Comparison of ENCODE assay signal across 14 mouse cellular contexts in the genomic region with DNA sequence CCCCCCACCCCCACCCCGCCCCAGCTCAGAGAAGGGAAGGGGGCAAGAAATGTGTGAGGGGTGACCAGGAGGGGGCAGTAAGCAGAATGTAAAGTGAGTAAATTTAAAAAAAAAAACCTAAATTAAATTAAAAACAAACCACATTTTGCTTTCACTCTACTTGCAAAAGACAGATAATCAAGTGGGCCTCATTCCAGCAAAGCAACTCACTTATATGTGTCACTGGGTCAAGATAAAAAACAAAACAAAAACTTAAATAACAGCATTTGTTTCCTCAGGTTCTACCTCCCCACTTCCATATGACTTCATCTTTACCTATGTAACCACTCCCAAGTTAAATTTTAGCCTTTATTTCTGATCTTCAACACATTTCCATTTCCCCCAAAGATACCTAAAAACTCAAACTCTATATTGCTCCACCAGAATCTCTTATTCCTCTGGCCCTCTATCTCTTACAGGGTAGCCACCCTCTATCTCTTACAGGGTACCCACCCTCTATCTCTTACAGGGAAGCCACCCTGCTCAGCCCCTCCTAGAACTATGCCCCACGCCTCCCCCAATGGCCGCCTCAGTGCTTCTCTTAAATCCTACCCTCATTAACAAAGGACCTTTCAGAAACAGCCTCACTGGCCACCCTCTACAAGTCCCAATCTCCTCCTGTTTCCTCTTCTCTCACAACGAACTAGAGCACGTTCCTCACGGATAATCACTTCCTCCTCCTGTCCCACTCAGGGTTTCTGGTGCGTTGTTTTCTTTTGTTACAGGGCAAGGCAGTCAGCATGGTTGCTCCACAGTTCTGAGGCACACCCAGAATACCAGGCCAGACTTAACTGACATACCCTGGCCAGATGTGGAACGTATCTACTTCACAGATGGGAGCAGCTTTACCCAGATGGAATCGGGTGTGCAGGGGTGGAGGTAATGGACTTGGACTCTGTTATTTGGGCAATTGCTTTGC. TPM values are rescaled to one million over a fixed set of nuclear protein-coding genes. Genes with fewer than 3 reads are reported as not detected.
DNase-seq lines count a peak whose midpoint lies in the region; ATAC-seq and TF ChIP-seq lines count a peak whose summit lies in the region.
"Had no signal": no experiment of that assay in that cellular context is flagged by ENCODE, and none has a peak within 500 bp of the region (broad histone marks: within the 10 kb centered on the region; RNA-seq: fewer than 3 reads in every experiment).

No protein-coding gene starts in this region.

- no peak for TF ChIP-seq POLR2A in CH12.LX (IDR thresholded peaks at IDR 0.05; ENCODE audit: low read depth, low read length)

- dilution Hi-C loops in CH12.LX (cut with MboI; ENCODE audit: extremely low pct_ligation_motif_present, extremely low pct_unique_long_range_greater_than_20kb, low sequenced_read_pairs), result no loop called here

- H3K9me3 ChIP-seq in heart, embryonic 10.5 days, result no peaks in the 10 kb centered on the region
- no peaks in the 10 kb centered on the region for H3K9me3 ChIP-seq in CH12.LX (replicated peaks; ENCODE audit: low read length)
- H3K9me3 ChIP-seq in embryonic facial prominence, embryonic 11.5 days (replicated peaks; ENCODE audit: control insufficient read depth, low read length), result no peaks in the 10 kb centered on the region
- H3K9me3 ChIP-seq in forebrain, postnatal 0 days (ENCODE audit: low read length), result no peaks in the 10 kb centered on the region

- no peaks in the 10 kb centered on the region for H3K27me3 ChIP-seq in heart, embryonic 10.5 days (ENCODE audit: insufficient read depth, poor library complexity, severe bottlenecking)
- no peaks in the 10 kb centered on the region for H3K27me3 ChIP-seq in CH12.LX (replicated peaks)
- no peaks in the 10 kb centered on the region for H3K27me3 ChIP-seq in embryonic facial prominence, embryonic 11.5 days (ENCODE audit: control insufficient read depth, insufficient read depth, low read length)
- H3K27me3 ChIP-seq in forebrain, postnatal 0 days (ENCODE audit: insufficient read depth, low read length), result no peaks in the 10 kb centered on the region

- TF ChIP-seq CTCF in CH12.LX (conservative IDR thresholded peaks at IDR 0.05 in 1 of 2, IDR thresholded peaks at IDR 0.05 in 1 of 2; ENCODE audit: low read depth in 2 of 2, low read length in 2 of 2), result no peak
- no peak for TF ChIP-seq CTCF in forebrain, postnatal 0 days (IDR thresholded peaks at IDR 0.05; ENCODE audit: low read depth)

- in situ Hi-C loops in CH12.LX (cut with MboI; ENCODE audit: low pct_ligation_motif_present, low pct_unique_long_range_greater_than_20kb, low sequenced_read_pairs), result no loop called here

- H3K4me2 ChIP-seq in CH12.LX (ENCODE audit: insufficient read depth, low read depth, poor library complexity, severe bottlenecking), result no peak overlapping the region
- H3K4me2 ChIP-seq in embryonic facial prominence, embryonic 11.5 days (ENCODE audit: low read depth, low read length), result no peak overlapping the region
- no peak overlapping the region for H3K4me2 ChIP-seq in forebrain, postnatal 0 days (ENCODE audit: low read depth)

- no peak overlapping the region for H3K4me3 ChIP-seq in heart, embryonic 10.5 days
- no peak overlapping the region for H3K4me3 ChIP-seq in CH12.LX (replicated peaks in 1 of 3; ENCODE audit: low read depth in 2 of 3, low read length in 2 of 3, poor library complexity in 1 of 3)
- no peak overlapping the region for H3K4me3 ChIP-seq in embryonic facial prominence, embryonic 11.5 days (ENCODE audit: low read depth, low read length)
- no peak overlapping the region for H3K4me3 ChIP-seq in forebrain, postnatal 0 days (ENCODE audit: low read depth, low read length)
- H3K4me3 ChIP-seq: myocyte had no signal

- no peak for TF ChIP-seq RAD21 in CH12.LX (IDR thresholded peaks at IDR 0.05; ENCODE audit: low read depth, low read length)

- TF ChIP-seq EP300 in CH12.LX (IDR thresholded peaks at IDR 0.05; ENCODE audit: low read length), result no peak

- peaks cover 21% of the 10 kb centered on the region for H3K4me1 ChIP-seq in heart, embryonic 10.5 days
- peaks cover 10 to 27% of the 10 kb centered on the region in 2 experiments for H3K4me1 ChIP-seq in CH12.LX (ENCODE audit: control insufficient read depth in 1 of 2, insufficient read depth in 2 of 2)
- no peaks in the 10 kb centered on the region; the same call in 1 of the 2 replicates for H3K4me1 ChIP-seq in embryonic facial prominence, embryonic 11.5 days (ENCODE audit: control insufficient read depth, insufficient read depth, low read length)
- no peaks in the 10 kb centered on the region for H3K4me1 ChIP-seq in forebrain, postnatal 0 days (ENCODE audit: insufficient read depth)

- WGBS in heart, embryonic 10.5 days, result 56% methylated on average over 9 of the region's 9 CpGs
- 48% methylated on average over 9 of the region's 9 CpGs for WGBS in embryonic facial prominence, embryonic 11.5 days
- WGBS in forebrain, postnatal 0 days, result 63% methylated on average over 9 of the region's 9 CpGs

- H3K27ac ChIP-seq in heart, embryonic 10.5 days, result peak overlapping the region; percentile 59; the same call in 1 of the 2 replicates
- H3K27ac ChIP-seq in CH12.LX (ENCODE audit: insufficient read depth, low read depth), result no peak overlapping the region
- no peak overlapping the region for H3K27ac ChIP-seq in embryonic facial prominence, embryonic 11.5 days (replicated peaks; ENCODE audit: low read depth, low read length)
- H3K27ac ChIP-seq in forebrain, postnatal 0 days (ENCODE audit: low read depth, low read length), result no peak overlapping the region

- H3K36me3 ChIP-seq in heart, embryonic 10.5 days, result 0 out of 2 replicates have a peak, but pooled peaks cover 2% of the 10 kb centered on the region
- peaks cover 4 to 25% of the 10 kb centered on the region in 2 experiments for H3K36me3 ChIP-seq in CH12.LX (replicated peaks in 1 of 2; ENCODE audit: control insufficient read depth in 1 of 2, insufficient read depth in 1 of 2, low read length in 1 of 2)
- no peaks in the 10 kb centered on the region for H3K36me3 ChIP-seq in embryonic facial prominence, embryonic 11.5 days (replicated peaks; ENCODE audit: control insufficient read depth, insufficient read depth, low read depth, low read length)
- peaks cover 3% of the 10 kb centered on the region; the same call in 1 of the 2 replicates for H3K36me3 ChIP-seq in forebrain, postnatal 0 days (ENCODE audit: insufficient read depth)

- H3K9ac ChIP-seq in CH12.LX (ENCODE audit: insufficient read depth, low read depth), result no peak overlapping the region
- no peak overlapping the region for H3K9ac ChIP-seq in embryonic facial prominence, embryonic 11.5 days (replicated peaks; ENCODE audit: low read length)
- H3K9ac ChIP-seq in forebrain, postnatal 0 days, result no peak overlapping the region

- H3K79me2 ChIP-seq in CH12.LX (replicated peaks; ENCODE audit: control insufficient read depth, extremely low read depth, insufficient read depth, poor library complexity, severe bottlenecking), result no peaks in the 10 kb centered on the region

- DNase-seq in heart, embryonic 10.5 days (ENCODE audit: low spot score), result no peak
- DNase-seq in heart, adult 11 months, result no peak
- DNase-seq in CH12.LX (ENCODE audit: extremely low read depth) (no peak), liver (peak; percentile 65)
- DNase-seq in embryonic facial prominence, embryonic 11.5 days (ENCODE audit: low spot score), result peak; percentile 10
- no peak for DNase-seq in cerebellum, postnatal 25 days
- no peak for DNase-seq in forebrain, postnatal 0 days
- DNase-seq: adrenal gland, adult 8-10 months; gastrocnemius, postnatal 14 days; kidney, adult 8-10 months; lung, adult 18-20 months; right cerebral cortex, adult 18-20 months had no signal

- no peak for ATAC-seq in embryonic facial prominence, embryonic 11.5 days (replicated peaks; ENCODE audit: insufficient number of reproducible peaks, low FRiP score, low TSS enrichment, low read depth)
- ATAC-seq in inflammation-experienced regulatory T-cells, adult 6 months, result no peak
- no peak for ATAC-seq in forebrain, postnatal 0 days

TF ChIP-seq in CH12.LX, 34 proteins besides CTCF, POLR2A, EP300 and RAD21:
- TF ChIP-seq ZNF384 (IDR thresholded peaks at IDR 0.05; ENCODE audit: low read depth, low read length) (peak; percentile 46), IRF4 (IDR thresholded peaks at IDR 0.05; ENCODE audit: low read depth, low read length) (no peak)

RNA-seq across cellular contexts. Expression of gene Ift80, which starts 28.6 kb away (rescaled TPM):
- polyA plus RNA-seq in heart, embryonic 10.5 days (2016; fragmentation: Nextera tagmentation; extraction: Ambion mirVana), result 8.1 and 9.6 TPM in 2 replicates
- 9.6 and 10.8 TPM in 2 replicates for total RNA-seq in CH12.LX (2012; rRNA removed)
- total RNA-seq in CH12.LX (2014; rRNA removed), result 13.8 and 15.8 TPM in 2 replicates
- 11.5 and 13.3 TPM in 2 replicates for polyA plus RNA-seq in CH12.LX (2012; ENCODE audit: insufficient read length, low read depth)
- 22.4 and 24.8 TPM in 2 replicates for polyA plus RNA-seq in embryonic facial prominence, embryonic 11.5 days (2014; fragmentation: Nextera tagmentation; extraction: Ambion mirVana)
- 100 to 1,000 TPM in 1 of 3 experiments, 10 to 100 TPM in 2; 24.6 to 128 (median 99.2) TPM for polyA plus RNA-seq in inflammation-experienced regulatory T-cells, adult 6 months (2017; shearing (Covaris generic))
- 8.9 and 9.2 TPM in 2 replicates for total RNA-seq in forebrain, postnatal 0 days (2014; rRNA removed)
- 2.6 and 3.8 TPM in 2 replicates for polyA plus RNA-seq in forebrain, postnatal 0 days (2015; fragmentation: Nextera tagmentation; extraction: Ambion mirVana)

RNA-seq across cellular contexts. Expression of gene Smc4, which starts 28.7 kb away (rescaled TPM):
- polyA plus RNA-seq in heart, embryonic 10.5 days (2016; fragmentation: Nextera tagmentation; extraction: Ambion mirVana), result 156 and 161 TPM in 2 replicates
- 57.2 and 68.8 TPM in 2 replicates for total RNA-seq in CH12.LX (2012; rRNA removed)
- total RNA-seq in CH12.LX (2014; rRNA removed), result 140 and 177 TPM in 2 replicates
- 105 and 116 TPM in 2 replicates for polyA plus RNA-seq in CH12.LX (2012; ENCODE audit: insufficient read length, low read depth)
- polyA plus RNA-seq in embryonic facial prominence, embryonic 11.5 days (2014; fragmentation: Nextera tagmentation; extraction: Ambion mirVana), result 196 and 226 TPM in 2 replicates
- polyA plus RNA-seq in inflammation-experienced regulatory T-cells, adult 6 months (2017; shearing (Covaris generic)), result 100 to 1,000 TPM; 271 to 449 (median 425) TPM
- 16.4 and 21.1 TPM in 2 replicates for total RNA-seq in forebrain, postnatal 0 days (2014; rRNA removed)
- polyA plus RNA-seq in forebrain, postnatal 0 days (2015; fragmentation: Nextera tagmentation; extraction: Ambion mirVana), result 19.4 and 30.2 TPM in 2 replicates

Comparison
In these comparisons a context has a peak if more than half of its experiments do, and no peak if none do; other contexts are left out.
1. DNase-seq: peak in embryonic facial prominence, embryonic 11.5 days (single experiment) and liver (single experiment); none in heart, embryonic 10.5 days (single experiment), heart, adult 11 months (single experiment), CH12.LX (single experiment), cerebellum, postnatal 25 days (0 of 2) and forebrain, postnatal 0 days (single experiment).